Mouse (Mus musculus): Measurements from ENCODE around the gene Scgb1b11. TPM values are rescaled to one million over a fixed set of nuclear protein-coding genes. Genes with fewer than 3 reads are reported as not detected.
"Not testable (repeated sequence)": the region's sequence is repeated elsewhere in the genome, so short reads cannot be mapped to it uniquely, and the experiment has no call there.

Gene Scgb1b11
- not detected for total RNA-seq (2021)
- long read RNA-seq, experiment 1 = 0 reads
- long read RNA-seq, experiment 2 = 0 reads

DNA sequence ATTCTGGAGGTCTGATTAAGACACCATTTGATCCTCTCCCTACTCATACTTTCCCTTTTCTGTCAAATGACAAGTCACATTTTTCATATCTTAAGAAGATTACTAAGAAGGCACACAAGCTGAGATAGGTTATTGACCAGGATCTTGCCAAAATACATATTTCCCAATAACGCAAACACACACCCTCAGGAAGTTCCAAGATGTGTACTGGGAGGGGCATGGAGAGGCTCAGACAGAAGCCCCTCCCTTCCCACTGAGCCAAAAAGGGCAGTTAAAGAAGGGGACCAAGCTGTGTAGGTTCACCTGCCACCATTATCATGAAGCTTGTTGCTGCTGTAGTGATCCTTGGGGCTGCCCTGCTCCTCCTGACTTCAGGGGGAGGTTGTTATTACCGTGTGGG, at the start of gene Scgb1b11:
Scgb1b11 (plus strand) TSS at position 301 of the 400 bp plus-strand sequence.
- DNase-seq = not testable (repeated sequence)

DNA sequence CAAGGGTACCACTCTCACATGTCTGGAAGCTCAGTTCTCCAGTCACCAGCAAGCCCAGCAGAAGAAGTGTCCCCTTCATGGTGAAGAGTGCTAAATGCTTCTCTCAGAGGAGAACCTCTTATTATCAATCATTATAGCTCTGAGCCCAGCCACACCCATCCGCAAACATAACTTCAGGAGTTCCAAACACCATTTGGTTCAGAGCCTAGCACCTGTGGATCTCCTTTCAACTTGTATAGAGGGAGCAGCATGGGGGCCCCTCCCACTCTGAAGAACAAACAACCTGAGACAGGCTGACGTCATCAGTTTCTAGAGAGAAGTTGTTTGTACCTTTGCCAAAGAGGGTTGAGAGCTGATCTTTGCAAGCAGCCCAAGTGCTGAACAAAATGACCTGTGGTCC, 11.6 kb upstream of the Scgb1b11 start, which contains the start of gene Scgb2b11:
Scgb2b11 (minus strand) TSS at position 101 of the 400 bp plus-strand sequence.
- DNase-seq = not testable (repeated sequence)

Other genes starting within 250 kb of the Scgb1b11 start
- not detected for gene Scgb1b10, start 122.0 kb upstream of the Scgb1b11 start, total RNA-seq (2021)
- gene Scgb2b11, start 11.7 kb upstream of the Scgb1b11 start, total RNA-seq (2021) = not detected
- not detected for gene Scgb2b12, start 104.4 kb downstream of the Scgb1b11 start, total RNA-seq (2021)
- gene Scgb1b12, start 111.3 kb downstream of the Scgb1b11 start, total RNA-seq (2021) = not detected
- not detected for gene Scgb1b29, start 218.7 kb downstream of the Scgb1b11 start, total RNA-seq (2021)

Data from heart, adult 18-20 months (tissue).